Mouse (Mus musculus) intestine, embryonic 16.5 days (tissue): ENCODE results near the gene Appbp2. TPM values are rescaled to one million over a fixed set of nuclear protein-coding genes. Genes with fewer than 3 reads are reported as not detected.

Experiments
- ATAC-seq: fragments of 200-750 bp; cut with Nextera tagmentation; 2 replicates; pipeline ENCODE4 v1.8.0; 2017; ENCODE audit warnings: moderate TSS enrichment, moderate library complexity
- H3K27ac ChIP-seq: fragments of 300-500 bp; sonication (generic); 2 replicates; pipeline ENCODE4 v1.5.1; 2014; ENCODE audit warnings: mild to moderate bottlenecking, low read length
- H3K27me3 ChIP-seq: fragments of 300-500 bp; sonication (generic); replicated peaks from 2 replicates; pipeline ENCODE4 v1.6.1; 2014; ENCODE audit warnings: low read length, control low read depth, mixed read lengths; ENCODE audit not compliant: control insufficient read depth, insufficient read depth
- H3K36me3 ChIP-seq: fragments of 300-500 bp; sonication (generic); 2 replicates; pipeline ENCODE4 v1.6.1; 2014; ENCODE audit warnings: low read length, control low read depth; ENCODE audit not compliant: control insufficient read depth, insufficient read depth
- H3K4me1 ChIP-seq: fragments of 300-500 bp; sonication (generic); 2 replicates; pipeline ENCODE4 v1.6.1; 2014; ENCODE audit warnings: low read length, control low read depth, mixed read lengths; ENCODE audit not compliant: control insufficient read depth, insufficient read depth
- H3K4me2 ChIP-seq: fragments of 300-500 bp; sonication (generic); 2 replicates; pipeline ENCODE4 v1.6.1; 2014; ENCODE audit warnings: low read depth, low read length, control low read depth
- H3K4me3 ChIP-seq: fragments of 300-500 bp; sonication (generic); 2 replicates; pipeline ENCODE4 v1.5.1; 2014; ENCODE audit warnings: mild to moderate bottlenecking, low read length
- H3K9ac ChIP-seq: fragments of 300-500 bp; sonication (generic); 2 replicates; pipeline ENCODE4 v1.6.1; 2014; ENCODE audit warnings: low read depth, low read length
- H3K9me3 ChIP-seq: fragments of 300-500 bp; sonication (generic); 2 replicates; pipeline ENCODE4 v1.6.1; 2016; ENCODE audit warnings: low read length, control low read depth; ENCODE audit not compliant: control insufficient read depth
- WGBS: fragments of 180-500 bp; shearing (Covaris S2); extraction: QIAGEN DNeasy Blood & Tissue Kit; methylation state at CpG from one replicate; pipeline ENCODE4 v1.1.7; 2014; 5-methylcytosine and 5-hydroxymethylcytosine counted together
- polyA plus RNA-seq: library from polyadenylated mRNA; unstranded; fragments of >200 nt; fragmentation: Nextera tagmentation; extraction: Ambion mirVana; gene quantifications from 2 replicates; pipeline ENCODE4 v1.2.1, GENCODE M21; 2015

The Appbp2 gene
- polyA plus RNA-seq, 1 experiment from 2014 or later: 31.1 TPM

DNA sequence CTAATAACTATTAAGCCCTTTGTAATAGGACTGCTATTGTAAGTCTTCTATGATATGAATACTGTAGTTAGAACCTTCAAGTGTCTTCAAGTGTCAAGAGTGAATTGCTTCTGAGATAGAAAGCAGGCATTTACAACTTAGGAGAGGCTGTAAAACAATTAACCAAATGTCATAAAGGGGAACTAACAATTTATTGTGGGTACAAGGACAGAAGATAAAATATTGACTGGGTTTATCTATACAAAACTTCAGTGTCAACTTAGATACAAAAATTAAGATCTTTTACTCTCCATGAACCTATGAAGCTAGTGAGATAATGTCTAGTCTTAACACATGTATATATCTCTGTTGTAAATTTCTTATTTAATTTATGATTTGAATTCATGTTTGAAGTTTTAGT lies 28.7 kb downstream of the Appbp2 start:
- Histone ChIP-seq H3K36me3 (peaks cover 5% of the 10 kb centered on the region; the same call in 1 of the 2 replicates), H3K4me2 (no peak overlapping the region), H3K9ac (no peak overlapping the region), H3K4me1 (no peaks in the 10 kb centered on the region), H3K9me3 (no peaks in the 10 kb centered on the region), H3K27ac (no peak overlapping the region), H3K4me3 (no peak overlapping the region), H3K27me3 (no peaks in the 10 kb centered on the region)
- no peak for ATAC-seq

DNA sequence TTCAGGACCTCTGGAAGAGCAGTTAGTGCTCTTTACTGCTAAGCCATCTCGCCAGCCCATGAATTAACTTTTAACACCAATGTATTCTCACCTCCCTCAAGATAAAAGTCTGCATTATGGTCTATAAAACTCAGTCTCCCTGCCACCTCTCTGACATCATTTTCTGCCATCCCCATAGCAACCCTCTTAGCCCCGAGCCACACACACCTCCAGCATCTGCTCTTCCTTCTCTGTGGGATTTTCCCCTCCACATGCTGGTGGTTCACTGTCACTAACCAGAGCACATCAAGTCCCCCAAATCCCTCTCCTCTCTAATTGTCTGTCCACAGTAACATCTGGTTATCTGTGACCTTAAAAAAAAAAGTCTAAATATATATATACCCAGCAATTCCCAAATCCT lies 36.0 kb downstream of the Appbp2 start:
- Histone ChIP-seq H3K4me1 (no peaks in the 10 kb centered on the region), H3K36me3 (peaks cover 15% of the 10 kb centered on the region; the same call in 1 of the 2 replicates), H3K9ac (no peak overlapping the region), H3K4me3 (no peak overlapping the region), H3K9me3 (no peaks in the 10 kb centered on the region), H3K4me2 (no peak overlapping the region), H3K27ac (no peak overlapping the region), H3K27me3 (no peaks in the 10 kb centered on the region)
- WGBS: 77% methylated on average over 2 of the region's 2 CpGs
- ATAC-seq: no peak

DNA sequence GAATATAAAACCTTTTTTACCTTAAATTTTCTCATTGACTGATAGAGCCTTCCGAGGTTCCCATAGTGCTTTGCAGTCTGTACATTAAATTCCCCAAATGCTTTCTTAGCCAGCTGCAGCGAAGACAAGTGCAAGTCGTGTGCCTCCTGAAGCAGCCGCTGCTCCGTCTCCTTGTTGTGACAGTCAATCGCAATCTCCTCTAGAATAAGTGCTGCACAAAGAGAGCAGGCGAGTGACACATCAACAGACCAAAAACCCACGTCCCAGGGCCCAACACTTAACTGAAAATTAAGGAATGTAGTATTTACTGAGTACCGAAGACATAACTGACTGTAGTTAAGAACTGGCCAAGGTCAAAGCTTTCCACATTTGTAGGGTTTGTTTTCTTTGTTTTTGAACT lies 38.9 kb downstream of the Appbp2 start:
- no peak overlapping the region for H3K4me3 ChIP-seq
- no peaks in the 10 kb centered on the region for H3K27me3 ChIP-seq
- no peak overlapping the region for H3K4me2 ChIP-seq
- no peaks in the 10 kb centered on the region for H3K4me1 ChIP-seq
- no peak overlapping the region for H3K27ac ChIP-seq
- H3K9ac ChIP-seq: no peak overlapping the region
- ATAC-seq: no peak
- no peaks in the 10 kb centered on the region for H3K9me3 ChIP-seq
- WGBS: 89% methylated on average over 9 of the region's 9 CpGs
- peaks cover 21% of the 10 kb centered on the region; the same call in 1 of the 2 replicates for H3K36me3 ChIP-seq

DNA sequence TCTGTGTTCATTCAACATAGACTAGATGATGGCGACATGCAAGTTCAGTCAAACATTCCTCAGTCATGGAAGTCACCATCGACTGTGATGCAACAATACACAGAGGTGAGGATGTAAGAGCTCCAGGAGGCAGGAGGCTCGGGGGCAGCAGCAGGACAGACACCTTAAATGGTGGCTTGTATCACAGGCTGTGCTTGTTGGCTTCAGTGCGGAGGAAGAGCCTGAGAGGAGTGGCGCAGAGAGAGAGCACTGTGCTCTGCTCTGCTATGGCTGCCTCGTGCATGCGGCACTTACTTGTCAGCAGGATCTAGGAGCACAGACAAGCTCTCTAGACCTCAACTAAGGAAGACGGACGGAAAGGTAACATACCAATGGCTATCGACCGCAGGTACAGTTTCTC lies 40.7 kb downstream of the Appbp2 start:
- Histone ChIP-seq H3K9ac (no peak overlapping the region), H3K4me3 (no peak overlapping the region), H3K36me3 (peaks cover 17% of the 10 kb centered on the region; the same call in 1 of the 2 replicates), H3K4me1 (no peaks in the 10 kb centered on the region), H3K9me3 (no peaks in the 10 kb centered on the region), H3K27me3 (no peaks in the 10 kb centered on the region), H3K4me2 (no peak overlapping the region), H3K27ac (no peak overlapping the region)
- WGBS: 92% methylated on average over 11 of the region's 11 CpGs
- no peak for ATAC-seq

DNA sequence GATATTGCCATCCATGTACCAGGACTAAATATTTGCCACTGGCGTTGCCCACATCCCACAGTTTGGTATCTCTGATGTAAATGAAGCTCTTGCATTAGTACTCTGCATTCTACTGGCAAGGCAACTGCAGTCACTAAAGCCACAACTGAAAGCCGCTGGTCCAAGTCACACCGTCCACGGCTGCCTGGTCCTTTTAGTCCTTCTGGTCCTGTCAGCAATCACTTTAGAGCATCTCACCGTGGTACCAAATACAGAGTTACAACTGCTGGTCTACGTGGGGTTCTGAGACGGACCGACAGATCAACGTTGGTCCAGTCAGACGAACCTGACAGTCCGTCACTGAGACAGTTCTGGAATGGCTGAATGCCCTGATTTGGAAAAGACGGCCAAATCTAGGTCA lies 44.2 kb downstream of the Appbp2 start:
- no peak overlapping the region for H3K4me2 ChIP-seq
- no peak overlapping the region for H3K4me3 ChIP-seq
- H3K9me3 ChIP-seq: no peaks in the 10 kb centered on the region
- H3K4me1 ChIP-seq: no peaks in the 10 kb centered on the region
- WGBS: 95% methylated on average over 12 of the region's 12 CpGs
- no peak for ATAC-seq
- H3K9ac ChIP-seq: no peak overlapping the region
- H3K27ac ChIP-seq: no peak overlapping the region
- H3K27me3 ChIP-seq: no peaks in the 10 kb centered on the region
- peaks cover 15% of the 10 kb centered on the region; the same call in 1 of the 2 replicates for H3K36me3 ChIP-seq

DNA sequence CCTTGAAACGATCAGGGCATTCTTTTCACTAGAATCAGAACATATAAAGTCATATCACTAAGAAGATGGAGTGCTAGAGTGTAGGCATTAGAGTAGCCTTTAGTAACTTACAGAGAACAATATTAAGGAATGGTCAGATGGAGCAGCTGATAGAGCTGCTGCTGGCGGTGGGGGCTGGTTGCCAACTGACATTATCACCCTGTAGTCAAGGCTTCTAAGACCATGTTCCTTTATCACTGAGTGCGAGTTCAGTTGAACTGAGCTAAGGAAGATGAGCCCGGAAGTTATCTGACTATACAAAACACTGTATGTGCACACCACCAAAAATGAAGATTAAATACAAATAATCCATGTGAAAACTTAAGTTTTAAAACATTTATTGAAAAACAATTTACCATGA lies 45.8 kb downstream of the Appbp2 start:
- WGBS: 93% methylated on average over 4 of the region's 4 CpGs
- H3K4me3 ChIP-seq: no peak overlapping the region
- peaks cover 12% of the 10 kb centered on the region; the same call in 1 of the 2 replicates for H3K36me3 ChIP-seq
- H3K4me2 ChIP-seq: no peak overlapping the region
- H3K27me3 ChIP-seq: no peaks in the 10 kb centered on the region
- no peaks in the 10 kb centered on the region for H3K4me1 ChIP-seq
- no peak overlapping the region for H3K9ac ChIP-seq
- ATAC-seq: no peak
- H3K27ac ChIP-seq: no peak overlapping the region
- no peaks in the 10 kb centered on the region for H3K9me3 ChIP-seq

DNA sequence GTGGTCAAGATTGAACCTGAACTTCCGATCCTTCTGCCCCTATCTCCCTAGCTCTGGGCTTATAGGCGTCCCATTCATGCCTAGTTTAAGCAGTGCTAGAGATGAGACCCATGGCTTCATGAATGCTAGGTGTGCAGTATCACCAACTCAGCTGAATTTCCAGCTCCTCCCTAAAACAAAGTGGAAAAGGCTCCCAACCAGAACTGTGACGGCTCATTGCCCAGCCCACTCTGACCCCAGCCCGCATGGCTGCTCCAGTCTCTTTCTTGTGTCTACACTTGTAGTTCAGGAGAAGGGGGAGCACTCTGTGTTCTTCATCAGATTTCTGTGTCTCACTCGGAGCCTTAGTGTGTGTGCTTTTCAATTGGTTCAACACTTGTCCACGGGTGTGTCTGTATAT lies 50.1 kb downstream of the Appbp2 start:
- peaks cover 4% of the 10 kb centered on the region; the same call in 1 of the 2 replicates for H3K4me1 ChIP-seq
- H3K4me3 ChIP-seq: no peak overlapping the region
- 87% methylated on average over 6 of the region's 6 CpGs for WGBS
- H3K36me3 ChIP-seq: no peaks in the 10 kb centered on the region
- H3K4me2 ChIP-seq: no peak overlapping the region
- H3K27me3 ChIP-seq: no peaks in the 10 kb centered on the region
- no peaks in the 10 kb centered on the region for H3K9me3 ChIP-seq
- no peak overlapping the region for H3K27ac ChIP-seq
- ATAC-seq: no peak
- no peak overlapping the region for H3K9ac ChIP-seq

DNA sequence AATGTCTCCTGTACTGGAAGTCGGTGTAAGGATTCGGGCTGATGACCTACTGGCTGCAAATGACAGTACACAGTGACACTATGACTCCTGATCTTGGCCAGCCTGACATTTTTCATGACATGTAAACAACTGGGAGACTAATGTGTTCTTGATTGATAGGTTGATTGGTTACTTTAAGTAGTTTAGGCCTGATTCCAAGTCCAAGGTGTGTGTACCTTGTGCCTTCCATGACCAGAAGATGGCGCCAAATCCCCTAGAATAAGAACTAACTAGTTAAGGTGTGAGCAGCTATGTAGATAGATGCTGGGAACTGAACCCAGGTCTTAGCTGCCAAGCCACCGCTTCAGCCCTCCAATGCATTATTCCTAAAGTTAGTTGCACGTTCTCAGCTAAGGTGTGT lies 50.8 kb downstream of the Appbp2 start:
- Histone ChIP-seq H3K27ac (no peak overlapping the region), H3K9me3 (no peaks in the 10 kb centered on the region), H3K4me1 (peaks cover 4% of the 10 kb centered on the region; the same call in 1 of the 2 replicates), H3K4me2 (no peak overlapping the region), H3K36me3 (no peaks in the 10 kb centered on the region), H3K4me3 (no peak overlapping the region), H3K9ac (no peak overlapping the region), H3K27me3 (no peaks in the 10 kb centered on the region)
- WGBS: 70% methylated on average over 5 of the region's 5 CpGs
- no peak for ATAC-seq

DNA sequence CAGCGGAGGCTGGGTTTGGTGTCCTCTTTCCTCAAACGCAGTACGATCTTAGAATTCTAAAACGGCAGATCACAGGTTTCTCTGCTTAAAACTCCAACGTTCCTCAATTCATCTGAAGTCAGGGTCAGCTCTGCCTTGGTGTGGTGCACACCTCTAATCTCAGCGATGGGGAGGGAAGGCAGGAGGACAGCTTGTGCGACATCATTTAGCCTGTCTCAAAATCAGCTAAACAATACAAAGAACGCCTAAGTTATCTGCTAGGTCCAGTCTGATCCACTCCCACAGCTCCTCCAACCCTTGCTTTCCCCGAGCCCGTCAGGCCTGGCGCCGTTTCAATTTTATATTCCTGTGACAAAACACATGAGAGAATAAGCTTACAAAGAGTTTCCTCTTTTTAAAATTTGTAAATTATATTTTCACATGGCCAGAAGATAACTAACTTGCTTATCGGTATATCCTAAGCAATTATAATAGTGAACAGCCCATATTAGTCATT lies 51.6 kb downstream of the Appbp2 start:
- H3K27me3 ChIP-seq: no peaks in the 10 kb centered on the region
- H3K9ac ChIP-seq: peak overlapping the region; percentile 70
- no peak; the same call in 1 of the 2 replicates for ATAC-seq
- no peak overlapping the region; the same call in 1 of the 2 replicates for H3K27ac ChIP-seq
- peak overlapping the region; percentile 80 for H3K4me2 ChIP-seq
- H3K4me3 ChIP-seq: peak overlapping the region; percentile 50
- 19% methylated on average over 13 of the region's 13 CpGs for WGBS
- peaks cover 4% of the 10 kb centered on the region; the same call in 1 of the 2 replicates for H3K4me1 ChIP-seq
- no peaks in the 10 kb centered on the region for H3K9me3 ChIP-seq
- H3K36me3 ChIP-seq: no peaks in the 10 kb centered on the region
